Mouse (Mus musculus): ENCODE results near the gene Kcnmb2. TPM values are rescaled to one million over a fixed set of nuclear protein-coding genes. Genes with fewer than 3 reads are reported as not detected.

The Kcnmb2 gene
- polyA plus RNA-seq, 1 experiment from 2014 or later = 0.07 TPM

- 69% methylated on average over 1 of the region's 1 CpGs for WGBS (ENCODE audit: insufficient replicate concordance)
- no peaks in the 10 kb centered on the region for H3K36me3 ChIP-seq (ENCODE audit: control insufficient read depth, insufficient read depth)
- ATAC-seq (ENCODE audit: low read depth) = no peak
- no peak overlapping the region for H3K4me3 ChIP-seq (ENCODE audit: low read depth, low read length)
- no peak overlapping the region for H3K9ac ChIP-seq (ENCODE audit: low read depth, low read length)
- no peak overlapping the region for H3K27ac ChIP-seq (ENCODE audit: low read length)
- H3K9me3 ChIP-seq (replicated peaks; ENCODE audit: control insufficient read depth, low read length) = no peaks in the 10 kb centered on the region
- H3K27me3 ChIP-seq (ENCODE audit: control insufficient read depth, insufficient read depth, low read depth, low read length) = no peaks in the 10 kb centered on the region
- no peaks in the 10 kb centered on the region for H3K4me1 ChIP-seq (ENCODE audit: control insufficient read depth, low read depth, low read length)
- no peak overlapping the region for H3K4me2 ChIP-seq (ENCODE audit: low read depth, low read length)
Measured at GRCm38 (mm10) chr3:32088762-32089161, 186.5 kb downstream of the Kcnmb2 start.

DNA sequence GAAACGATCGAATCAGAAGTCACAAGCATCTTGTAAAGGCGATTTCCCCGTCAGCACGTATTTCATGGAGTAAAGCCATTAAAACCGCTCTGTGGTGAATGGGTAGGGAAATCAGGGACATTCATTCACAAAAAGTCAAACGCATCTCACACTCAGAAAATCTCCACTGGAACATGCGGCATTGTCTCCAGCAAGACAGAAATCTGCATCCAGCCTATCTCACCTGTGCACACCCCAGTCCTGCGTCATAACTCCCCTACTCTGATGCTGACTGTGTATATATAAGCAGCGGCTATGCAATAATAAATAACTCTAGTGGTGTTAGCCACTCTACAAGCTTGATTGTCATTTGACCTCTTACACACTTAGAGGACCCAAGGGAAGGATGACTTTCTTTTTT, 199.1 kb downstream of the Kcnmb2 start:
- ATAC-seq (ENCODE audit: low read depth) = no peak
- 73% methylated on average over 10 of the region's 10 CpGs for WGBS (ENCODE audit: insufficient replicate concordance)
- Histone ChIP-seq H3K36me3 (ENCODE audit: control insufficient read depth, insufficient read depth) (no peaks in the 10 kb centered on the region), H3K9ac (ENCODE audit: low read depth, low read length) (no peak overlapping the region), H3K4me1 (ENCODE audit: control insufficient read depth, low read depth, low read length) (no peaks in the 10 kb centered on the region), H3K4me2 (ENCODE audit: low read depth, low read length) (no peak overlapping the region), H3K27ac (ENCODE audit: low read length) (no peak overlapping the region), H3K27me3 (ENCODE audit: control insufficient read depth, insufficient read depth, low read depth, low read length) (no peaks in the 10 kb centered on the region), H3K9me3 (replicated peaks; ENCODE audit: control insufficient read depth, low read length) (no peaks in the 10 kb centered on the region), H3K4me3 (ENCODE audit: low read depth, low read length) (no peak overlapping the region)

DNA sequence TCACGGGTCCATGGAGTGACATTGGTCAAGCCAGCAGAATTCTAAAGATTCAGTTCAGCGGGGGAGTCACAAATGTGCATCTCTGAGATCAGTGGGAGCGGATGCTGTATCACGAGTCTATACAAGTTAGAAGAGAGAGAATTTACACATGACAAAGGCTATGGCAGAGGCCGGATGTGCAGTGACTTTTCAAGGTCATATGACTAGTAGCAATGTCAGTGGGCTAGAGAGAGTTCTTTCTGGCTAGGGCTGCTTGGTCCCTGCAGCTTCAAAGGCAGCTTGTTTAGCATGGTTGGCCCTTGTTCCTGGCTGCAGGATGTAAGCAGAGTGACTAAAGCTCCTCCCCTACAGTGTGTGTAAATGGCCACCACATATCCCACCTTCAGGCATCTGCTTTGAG, 217.5 kb downstream of the Kcnmb2 start:
- Histone ChIP-seq H3K9me3 (replicated peaks; ENCODE audit: control insufficient read depth, low read length) (no peaks in the 10 kb centered on the region), H3K36me3 (ENCODE audit: control insufficient read depth, insufficient read depth) (no peaks in the 10 kb centered on the region), H3K4me2 (ENCODE audit: low read depth, low read length) (no peak overlapping the region), H3K27me3 (ENCODE audit: control insufficient read depth, insufficient read depth, low read depth, low read length) (no peaks in the 10 kb centered on the region), H3K4me1 (ENCODE audit: control insufficient read depth, low read depth, low read length) (no peaks in the 10 kb centered on the region), H3K4me3 (ENCODE audit: low read depth, low read length) (no peak overlapping the region), H3K9ac (ENCODE audit: low read depth, low read length) (no peak overlapping the region), H3K27ac (ENCODE audit: low read length) (no peak overlapping the region)
- no peak for ATAC-seq (ENCODE audit: low read depth)
- 61% methylated on average over 5 of the region's 5 CpGs for WGBS (ENCODE audit: insufficient replicate concordance)

GRCm38 (mm10) chr3:32121731-32122130, 219.4 kb downstream of the Kcnmb2 start:
- Histone ChIP-seq H3K27me3 (ENCODE audit: control insufficient read depth, insufficient read depth, low read depth, low read length) (no peaks in the 10 kb centered on the region), H3K36me3 (ENCODE audit: control insufficient read depth, insufficient read depth) (no peaks in the 10 kb centered on the region), H3K27ac (ENCODE audit: low read length) (no peak overlapping the region), H3K4me2 (ENCODE audit: low read depth, low read length) (no peak overlapping the region), H3K4me3 (ENCODE audit: low read depth, low read length) (no peak overlapping the region), H3K9ac (ENCODE audit: low read depth, low read length) (no peak overlapping the region), H3K9me3 (replicated peaks; ENCODE audit: control insufficient read depth, low read length) (no peaks in the 10 kb centered on the region), H3K4me1 (ENCODE audit: control insufficient read depth, low read depth, low read length) (no peaks in the 10 kb centered on the region)
- no peak for ATAC-seq (ENCODE audit: low read depth)
- 30% methylated on average over 3 of the region's 3 CpGs for WGBS (ENCODE audit: insufficient replicate concordance)

GRCm38 (mm10) chr3:32125431-32125830, 223.1 kb downstream of the Kcnmb2 start:
- Histone ChIP-seq H3K27ac (ENCODE audit: low read length) (no peak overlapping the region), H3K4me3 (ENCODE audit: low read depth, low read length) (no peak overlapping the region), H3K27me3 (ENCODE audit: control insufficient read depth, insufficient read depth, low read depth, low read length) (no peaks in the 10 kb centered on the region), H3K4me2 (ENCODE audit: low read depth, low read length) (no peak overlapping the region), H3K4me1 (ENCODE audit: control insufficient read depth, low read depth, low read length) (no peaks in the 10 kb centered on the region), H3K9me3 (replicated peaks; ENCODE audit: control insufficient read depth, low read length) (no peaks in the 10 kb centered on the region), H3K36me3 (ENCODE audit: control insufficient read depth, insufficient read depth) (no peaks in the 10 kb centered on the region), H3K9ac (ENCODE audit: low read depth, low read length) (no peak overlapping the region)
- WGBS (ENCODE audit: insufficient replicate concordance) = 53% methylated on average over 4 of the region's 4 CpGs
- ATAC-seq (ENCODE audit: low read depth) = no peak

GRCm38 (mm10) chr3:32128391-32128790, 226.1 kb downstream of the Kcnmb2 start:
- Histone ChIP-seq H3K27ac (ENCODE audit: low read length) (no peak overlapping the region), H3K9me3 (replicated peaks; ENCODE audit: control insufficient read depth, low read length) (no peaks in the 10 kb centered on the region), H3K4me3 (ENCODE audit: low read depth, low read length) (no peak overlapping the region), H3K36me3 (ENCODE audit: control insufficient read depth, insufficient read depth) (no peaks in the 10 kb centered on the region), H3K4me1 (ENCODE audit: control insufficient read depth, low read depth, low read length) (no peaks in the 10 kb centered on the region), H3K9ac (ENCODE audit: low read depth, low read length) (no peak overlapping the region), H3K27me3 (ENCODE audit: control insufficient read depth, insufficient read depth, low read depth, low read length) (no peaks in the 10 kb centered on the region), H3K4me2 (ENCODE audit: low read depth, low read length) (no peak overlapping the region)
- WGBS (ENCODE audit: insufficient replicate concordance) = 12% methylated on average over 5 of the region's 5 CpGs
- no peak for ATAC-seq (ENCODE audit: low read depth)

- no peak overlapping the region for H3K4me3 ChIP-seq (ENCODE audit: low read depth, low read length)
- ATAC-seq (ENCODE audit: low read depth) = no peak
- WGBS (ENCODE audit: insufficient replicate concordance) = 33% methylated on average over 1 of the region's 1 CpGs
- H3K9me3 ChIP-seq (replicated peaks; ENCODE audit: control insufficient read depth, low read length) = no peaks in the 10 kb centered on the region
- H3K27me3 ChIP-seq (ENCODE audit: control insufficient read depth, insufficient read depth, low read depth, low read length) = no peaks in the 10 kb centered on the region
- no peak overlapping the region for H3K4me2 ChIP-seq (ENCODE audit: low read depth, low read length)
- H3K36me3 ChIP-seq (ENCODE audit: control insufficient read depth, insufficient read depth) = no peaks in the 10 kb centered on the region
- no peak overlapping the region for H3K9ac ChIP-seq (ENCODE audit: low read depth, low read length)
- H3K4me1 ChIP-seq (ENCODE audit: control insufficient read depth, low read depth, low read length) = no peaks in the 10 kb centered on the region
- no peak overlapping the region for H3K27ac ChIP-seq (ENCODE audit: low read length)
Measured at GRCm38 (mm10) chr3:32130696-32131095, 228.4 kb downstream of the Kcnmb2 start.

- Histone ChIP-seq H3K9me3 (replicated peaks; ENCODE audit: control insufficient read depth, low read length) (no peaks in the 10 kb centered on the region), H3K4me2 (ENCODE audit: low read depth, low read length) (no peak overlapping the region), H3K36me3 (ENCODE audit: control insufficient read depth, insufficient read depth) (no peaks in the 10 kb centered on the region), H3K27me3 (ENCODE audit: control insufficient read depth, insufficient read depth, low read depth, low read length) (no peaks in the 10 kb centered on the region), H3K27ac (ENCODE audit: low read length) (no peak overlapping the region), H3K4me1 (ENCODE audit: control insufficient read depth, low read depth, low read length) (no peaks in the 10 kb centered on the region), H3K4me3 (ENCODE audit: low read depth, low read length) (no peak overlapping the region), H3K9ac (ENCODE audit: low read depth, low read length) (no peak overlapping the region)
- ATAC-seq (ENCODE audit: low read depth) = no peak
- 55% methylated on average over 3 of the region's 3 CpGs for WGBS (ENCODE audit: insufficient replicate concordance)
Measured at GRCm38 (mm10) chr3:32132395-32133004, 230.2 kb downstream of the Kcnmb2 start.

GRCm38 (mm10) chr3:32144194-32144593, 241.9 kb downstream of the Kcnmb2 start:
- Histone ChIP-seq H3K9ac (ENCODE audit: low read depth, low read length) (no peak overlapping the region), H3K27ac (ENCODE audit: low read length) (no peak overlapping the region), H3K36me3 (ENCODE audit: control insufficient read depth, insufficient read depth) (no peaks in the 10 kb centered on the region), H3K4me3 (ENCODE audit: low read depth, low read length) (no peak overlapping the region), H3K4me1 (ENCODE audit: control insufficient read depth, low read depth, low read length) (no peaks in the 10 kb centered on the region), H3K9me3 (replicated peaks; ENCODE audit: control insufficient read depth, low read length) (no peaks in the 10 kb centered on the region), H3K27me3 (ENCODE audit: control insufficient read depth, insufficient read depth, low read depth, low read length) (no peaks in the 10 kb centered on the region), H3K4me2 (ENCODE audit: low read depth, low read length) (no peak overlapping the region)
- WGBS (ENCODE audit: insufficient replicate concordance) = 58% methylated on average over 5 of the region's 5 CpGs
- no peak for ATAC-seq (ENCODE audit: low read depth)

Data from liver, embryonic 16.5 days (tissue).